Mouse (Mus musculus) thymus, adult 2 months (tissue): ENCODE results near the gene Rbbp6. TPM values are rescaled to one million over a fixed set of nuclear protein-coding genes. Genes with fewer than 3 reads are reported as not detected.
A peak's percentile ranks its signal among the peaks of the same experiment; 100 is the strongest.

Experiments
- DNase-seq: peaks from one replicate; pipeline ENCODE4 v3.0.0; 2021
- H3K27ac ChIP-seq: fragments of 200-500 bp; 2 replicates; pipeline ENCODE4 v1.5.1; 2012; ENCODE audit warnings: low read length, control low read depth; ENCODE audit not compliant: control insufficient read depth, insufficient read depth
- H3K27me3 ChIP-seq: fragments of 200-500 bp; 2 replicates; pipeline ENCODE4 v1.6.1; 2012; ENCODE audit warnings: mild to moderate bottlenecking, low read length, moderate library complexity, mixed read lengths; ENCODE audit not compliant: control insufficient read depth, insufficient read depth
- H3K36me3 ChIP-seq: fragments of 200-500 bp; 2 replicates; pipeline ENCODE4 v1.6.1; 2012; ENCODE audit warnings: mild to moderate bottlenecking, low read length, moderate library complexity; ENCODE audit not compliant: control insufficient read depth, insufficient read depth
- H3K4me1 ChIP-seq: fragments of 200-500 bp; replicated peaks from 2 replicates; pipeline ENCODE4 v1.6.1; 2012; ENCODE audit warnings: low read length; ENCODE audit not compliant: control insufficient read depth, insufficient read depth
- H3K4me3 ChIP-seq: fragments of 200-500 bp; 2 replicates; pipeline ENCODE4 v1.5.1; 2012; ENCODE audit warnings: mild to moderate bottlenecking, low read length, control low read depth, moderate library complexity; ENCODE audit not compliant: control insufficient read depth, insufficient read depth
- CTCF ChIP-seq: fragments of 200-500 bp; IDR thresholded peaks from 2 replicates; pipeline ENCODE4 v1.5.1; 2012; ENCODE audit warnings: mild to moderate bottlenecking, control low read depth, low read length, moderate library complexity, borderline replicate concordance; ENCODE audit not compliant: control insufficient read depth, poor library complexity, insufficient read depth; ENCODE audit errors: extremely low read depth
- POLR2A ChIP-seq: fragments of 200-500 bp; IDR thresholded peaks from 2 replicates; pipeline ENCODE4 v1.6.1; 2012; ENCODE audit warnings: mild to moderate bottlenecking, low read length, control low read depth, moderate library complexity; ENCODE audit not compliant: control insufficient read depth, poor library complexity, insufficient read depth; ENCODE audit errors: extremely low read depth
- WGBS: fragments of 180-500 bp; shearing (Covaris S2); methylation state at CpG from one replicate; pipeline ENCODE4 v1.1.7; 2018; 5-methylcytosine and 5-hydroxymethylcytosine counted together
- polyA plus RNA-seq: library from polyadenylated mRNA; depleted of rRNA; stranded (reverse); fragments of >200 nt; gene quantifications from 2 replicates; pipeline ENCODE4 v1.2.3, GENCODE M21; 2012

Gene Rbbp6
- polyA plus RNA-seq, 1 experiment, result 26.9 TPM

DNA sequence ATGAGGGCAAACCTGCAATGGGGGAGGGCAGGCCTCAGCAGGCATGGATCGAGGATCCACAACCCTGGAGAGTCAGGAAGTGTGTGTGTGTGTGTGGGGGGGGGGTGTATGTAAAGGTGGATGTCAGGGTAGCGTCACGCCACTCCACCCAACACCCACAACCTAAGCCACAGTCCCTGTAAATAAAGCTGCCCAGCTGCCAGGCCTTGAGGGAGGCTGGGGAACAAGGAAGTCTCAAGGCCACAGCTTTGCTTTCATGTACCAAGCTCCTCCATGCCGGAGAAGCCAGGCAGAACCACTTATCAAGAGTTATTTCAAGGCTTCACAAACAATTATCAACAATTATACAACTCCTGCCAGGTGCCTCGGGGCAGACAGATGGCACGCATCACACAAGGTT lies 13.4 kb upstream of the Rbbp6 start:
- Histone ChIP-seq H3K36me3 (no peaks in the 10 kb centered on the region), H3K27me3 (no peaks in the 10 kb centered on the region), H3K4me1 (no peaks in the 10 kb centered on the region), H3K4me3 (no peak overlapping the region), H3K27ac (no peak overlapping the region)
- DNase-seq, result no peak
- WGBS, result 49% methylated on average over 6 of the region's 6 CpGs
- no peak for TF ChIP-seq POLR2A
- no peak for TF ChIP-seq CTCF

DNA sequence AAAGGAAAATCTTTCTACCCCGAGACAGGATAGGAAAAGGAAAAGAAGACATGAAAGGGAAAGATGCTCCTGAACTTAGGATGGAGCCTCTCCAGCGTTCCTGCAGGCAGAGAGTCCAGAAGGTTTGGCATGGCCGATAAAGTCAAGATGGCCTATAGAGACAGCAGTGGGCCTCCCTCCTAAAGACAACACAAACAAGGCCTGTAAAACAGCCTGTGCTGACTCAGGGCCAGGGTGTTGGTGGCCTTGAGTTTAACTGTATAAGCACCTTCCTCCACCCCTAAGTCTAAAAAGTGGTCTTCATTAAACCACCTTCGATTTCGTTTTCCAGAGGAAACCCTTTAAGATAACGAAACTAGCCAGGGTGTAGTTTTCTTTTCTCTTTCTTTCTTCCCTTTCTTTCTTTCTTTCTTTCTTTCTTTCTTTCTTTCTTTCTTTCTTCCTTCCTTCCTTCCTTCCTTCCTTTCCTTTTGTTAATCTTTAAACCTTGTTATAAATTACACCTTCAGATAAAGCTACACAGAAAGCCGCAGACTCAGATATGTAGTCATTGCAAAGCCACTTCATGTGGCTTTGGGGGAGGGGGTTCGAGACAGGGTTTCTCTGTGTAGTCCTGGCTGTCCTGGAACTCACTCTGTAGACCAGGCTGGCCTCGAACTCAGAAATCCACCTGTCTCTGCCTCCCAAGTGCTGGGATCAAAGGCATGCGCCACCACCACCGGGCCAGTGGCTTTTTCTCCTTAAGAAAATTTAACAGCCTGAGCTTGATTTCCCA lies 10.8 kb upstream of the Rbbp6 start:
- no peak overlapping the region for H3K4me3 ChIP-seq
- H3K27ac ChIP-seq, result no peak overlapping the region
- H3K27me3 ChIP-seq, result no peaks in the 10 kb centered on the region
- no peaks in the 10 kb centered on the region for H3K4me1 ChIP-seq
- TF ChIP-seq POLR2A (no peak), CTCF (no peak)
- H3K36me3 ChIP-seq, result no peaks in the 10 kb centered on the region
- no peak for DNase-seq
- 85% methylated on average over 11 of the region's 11 CpGs for WGBS

- Histone ChIP-seq H3K27ac (no peak overlapping the region), H3K4me1 (no peaks in the 10 kb centered on the region), H3K36me3 (no peaks in the 10 kb centered on the region), H3K27me3 (no peaks in the 10 kb centered on the region), H3K4me3 (no peak overlapping the region)
- peak; percentile 42 for DNase-seq
- 87% methylated on average over 8 of the region's 8 CpGs for WGBS
- TF ChIP-seq POLR2A, result no peak
- TF ChIP-seq CTCF, result no peak
These were observed 10.1 kb upstream of the Rbbp6 start for GRCm38 (mm10) chr7:122955226-122955955.

- TF ChIP-seq POLR2A (no peak), CTCF (no peak)
- H3K27ac ChIP-seq, result no peak overlapping the region
- H3K36me3 ChIP-seq, result no peaks in the 10 kb centered on the region
- DNase-seq, result no peak
- no peaks in the 10 kb centered on the region for H3K27me3 ChIP-seq
- no peak overlapping the region for H3K4me3 ChIP-seq
- 16% methylated on average over 4 of the region's 4 CpGs for WGBS
- H3K4me1 ChIP-seq, result peaks cover 9% of the 10 kb centered on the region; the same call in 1 of the 2 replicates
These were observed 3.3 kb downstream of the Rbbp6 start for GRCm38 (mm10) chr7:122968751-122969150.

GRCm38 (mm10) chr7:122969231-122970032 lies 3.9 kb downstream of the Rbbp6 start:
- peak overlapping the region; percentile 74 for H3K4me3 ChIP-seq
- under 1% methylated on average over 62 of the region's 62 CpGs for WGBS
- TF ChIP-seq POLR2A (peak; percentile 97), CTCF (peak; percentile 55; the same call in 1 of the 2 replicates)
- no peaks in the 10 kb centered on the region for H3K36me3 ChIP-seq
- DNase-seq, result peak; percentile 95
- H3K4me1 ChIP-seq, result peaks cover 9% of the 10 kb centered on the region; the same call in 1 of the 2 replicates
- peak overlapping the region; percentile 46; the same call in 1 of the 2 replicates for H3K27ac ChIP-seq
- H3K27me3 ChIP-seq, result no peaks in the 10 kb centered on the region
